9 mouse cellular contexts compared by ENCODE assay signal in genomic region chr5:92384855-92385254, GRCm38 (mm10). TPM values are rescaled to one million over a fixed set of nuclear protein-coding genes. Genes with fewer than 3 reads are reported as not detected.
DNase-seq lines count a peak whose midpoint lies in the region; ATAC-seq and TF ChIP-seq lines count a peak whose summit lies in the region.
"Had no signal": no experiment of that assay in that cellular context is flagged by ENCODE, and none has a peak within 500 bp of the region (broad histone marks: within the 10 kb centered on the region; RNA-seq: fewer than 3 reads in every experiment).

No protein-coding gene starts in this region.

- H3K4me3 ChIP-seq in forebrain, embryonic 11.5 days (ENCODE audit: low read depth, low read length), result no peak overlapping the region
- no peak overlapping the region for H3K4me3 ChIP-seq in forebrain, embryonic 12.5 days (replicated peaks)
- H3K4me3 ChIP-seq in stomach, postnatal 0 days (ENCODE audit: low read depth, low read length), result no peak overlapping the region
- H3K4me3 ChIP-seq: liver, embryonic 15.5 days had no signal

- TF ChIP-seq CTCF in stomach, postnatal 0 days (IDR thresholded peaks at IDR 0.05; ENCODE audit: low read depth), result peak; percentile 73

- no peak overlapping the region for H3K27ac ChIP-seq in forebrain, embryonic 11.5 days (ENCODE audit: low read depth, low read length)
- H3K27ac ChIP-seq in forebrain, embryonic 12.5 days, result no peak overlapping the region
- H3K27ac ChIP-seq in stomach, postnatal 0 days (replicated peaks), result no peak overlapping the region
- H3K27ac ChIP-seq: liver, embryonic 15.5 days had no signal

- no peak overlapping the region for H3K9ac ChIP-seq in forebrain, embryonic 11.5 days (ENCODE audit: low read length)
- no peak overlapping the region for H3K9ac ChIP-seq in forebrain, embryonic 12.5 days
- no peak overlapping the region for H3K9ac ChIP-seq in stomach, postnatal 0 days (ENCODE audit: low read length)
- H3K9ac ChIP-seq: liver, embryonic 15.5 days had no signal

- H3K36me3 ChIP-seq in forebrain, embryonic 11.5 days (ENCODE audit: control insufficient read depth, insufficient read depth, low read length), result no peaks in the 10 kb centered on the region
- no peaks in the 10 kb centered on the region for H3K36me3 ChIP-seq in forebrain, embryonic 12.5 days (replicated peaks)
- no peaks in the 10 kb centered on the region for H3K36me3 ChIP-seq in stomach, postnatal 0 days (ENCODE audit: control insufficient read depth, insufficient read depth, low read length)
- H3K36me3 ChIP-seq: liver, embryonic 15.5 days had no signal

- H3K4me1 ChIP-seq in forebrain, embryonic 11.5 days (replicated peaks; ENCODE audit: control insufficient read depth, insufficient read depth, low read length), result no peaks in the 10 kb centered on the region
- H3K4me1 ChIP-seq in forebrain, embryonic 12.5 days, result no peaks in the 10 kb centered on the region
- peaks cover 2% of the 10 kb centered on the region; the same call in 1 of the 2 replicates for H3K4me1 ChIP-seq in stomach, postnatal 0 days (replicated peaks; ENCODE audit: control insufficient read depth, insufficient read depth)

- DNase-seq in forebrain, embryonic 11.5 days (ENCODE audit: low spot score), result peak; percentile 68
- DNase-seq in retina, embryonic 14.5 days (ENCODE audit: low spot score), result peak; percentile 50
- no peak for DNase-seq in retina, postnatal 1 day
- peak; percentile 31 for DNase-seq in stomach, postnatal 0 days (ENCODE audit: low spot score)
- no peak for DNase-seq in MN1 (ENCODE audit: low spot score)
- no peak for DNase-seq in right cerebral cortex, postnatal 14 days

- no peak for ATAC-seq in forebrain, embryonic 11.5 days (replicated peaks; ENCODE audit: low FRiP score)
- no peak for ATAC-seq in forebrain, embryonic 12.5 days (ENCODE audit: low FRiP score)
- ATAC-seq in common myeloid progenitor, adult 5-6 weeks (replicated peaks; ENCODE audit: low read depth, poor library complexity, severe bottlenecking), result peak; percentile 69
- peak; percentile 43 for ATAC-seq in stomach, postnatal 0 days (ENCODE audit: low FRiP score, low TSS enrichment)

- H3K9me3 ChIP-seq in forebrain, embryonic 11.5 days (ENCODE audit: control insufficient read depth, low read length), result no peaks in the 10 kb centered on the region
- H3K9me3 ChIP-seq in forebrain, embryonic 12.5 days, result no peaks in the 10 kb centered on the region
- no peaks in the 10 kb centered on the region for H3K9me3 ChIP-seq in stomach, postnatal 0 days (ENCODE audit: control insufficient read depth, low read length)
- H3K9me3 ChIP-seq: liver, embryonic 15.5 days had no signal

- H3K27me3 ChIP-seq in forebrain, embryonic 11.5 days (ENCODE audit: control insufficient read depth, insufficient read depth, low read length), result no peaks in the 10 kb centered on the region
- peaks cover 5% of the 10 kb centered on the region for H3K27me3 ChIP-seq in forebrain, embryonic 12.5 days
- H3K27me3 ChIP-seq in stomach, postnatal 0 days (ENCODE audit: control insufficient read depth, insufficient read depth, low read length), result no peaks in the 10 kb centered on the region

- no peak overlapping the region for H3K4me2 ChIP-seq in forebrain, embryonic 11.5 days (ENCODE audit: low read depth, low read length, severe bottlenecking)
- no peak overlapping the region for H3K4me2 ChIP-seq in forebrain, embryonic 12.5 days
- no peak overlapping the region for H3K4me2 ChIP-seq in stomach, postnatal 0 days (replicated peaks; ENCODE audit: low read depth)
- H3K4me2 ChIP-seq: liver, embryonic 15.5 days had no signal

- 43% methylated on average over 7 of the region's 7 CpGs for WGBS in forebrain, embryonic 11.5 days
- 50% methylated on average over 7 of the region's 7 CpGs for WGBS in forebrain, embryonic 12.5 days
- WGBS in stomach, postnatal 0 days, result 56% methylated on average over 7 of the region's 7 CpGs

- TF ChIP-seq EP300 in stomach, postnatal 0 days (optimal IDR thresholded peaks at IDR 0.05), result no peak

RNA-seq across cellular contexts. Expression of gene Cxcl10, which starts 36.2 kb away (rescaled TPM):
- 0.23 TPM in 1 of 2 replicates, not detected in the other for polyA plus RNA-seq in forebrain, embryonic 11.5 days (2014; fragmentation: Nextera tagmentation; extraction: Ambion mirVana)
- 0.29 TPM in 1 of 2 replicates, not detected in the other for polyA plus RNA-seq in forebrain, embryonic 12.5 days (2016; fragmentation: Nextera tagmentation; extraction: Ambion mirVana)
- total RNA-seq in common myeloid progenitor, adult 5-6 weeks (2017), result 2.2 and 3.2 TPM in 2 replicates
- polyA plus RNA-seq in stomach, postnatal 0 days (2015; fragmentation: Nextera tagmentation; extraction: Ambion mirVana), result 0.65 and 0.74 TPM in 2 replicates

RNA-seq across cellular contexts. Expression of gene Nup54, which starts 50.2 kb away (rescaled TPM):
- 65.9 and 70.5 TPM in 2 replicates for polyA plus RNA-seq in forebrain, embryonic 11.5 days (2014; fragmentation: Nextera tagmentation; extraction: Ambion mirVana)
- polyA plus RNA-seq in forebrain, embryonic 12.5 days (2016; fragmentation: Nextera tagmentation; extraction: Ambion mirVana), result 57.3 and 58.4 TPM in 2 replicates
- total RNA-seq in common myeloid progenitor, adult 5-6 weeks (2017), result 71.8 and 82.3 TPM in 2 replicates
- 20.5 and 21.4 TPM in 2 replicates for polyA plus RNA-seq in stomach, postnatal 0 days (2015; fragmentation: Nextera tagmentation; extraction: Ambion mirVana)

RNA-seq across cellular contexts. Expression of gene Art3, which starts 53.2 kb away (rescaled TPM):
- polyA plus RNA-seq in forebrain, embryonic 11.5 days (2014; fragmentation: Nextera tagmentation; extraction: Ambion mirVana), result 0.75 and 1.0 TPM in 2 replicates
- 0.79 and 0.83 TPM in 2 replicates for polyA plus RNA-seq in forebrain, embryonic 12.5 days (2016; fragmentation: Nextera tagmentation; extraction: Ambion mirVana)
- not detected in 2 replicates for total RNA-seq in common myeloid progenitor, adult 5-6 weeks (2017)
- polyA plus RNA-seq in stomach, postnatal 0 days (2015; fragmentation: Nextera tagmentation; extraction: Ambion mirVana), result 11.9 and 13.5 TPM in 2 replicates

RNA-seq across cellular contexts. Expression of gene Cxcl9, which starts 57.0 kb away (rescaled TPM):
- not detected in 2 replicates for polyA plus RNA-seq in forebrain, embryonic 11.5 days (2014; fragmentation: Nextera tagmentation; extraction: Ambion mirVana)
- polyA plus RNA-seq in forebrain, embryonic 12.5 days (2016; fragmentation: Nextera tagmentation; extraction: Ambion mirVana), result not detected in 2 replicates
- total RNA-seq in common myeloid progenitor, adult 5-6 weeks (2017), result 0.09 TPM in 1 of 2 replicates, not detected in the other
- polyA plus RNA-seq in stomach, postnatal 0 days (2015; fragmentation: Nextera tagmentation; extraction: Ambion mirVana), result 0.11 TPM in 1 of 2 replicates, not detected in the other
- polyA plus RNA-seq: liver, embryonic 15.5 days had no signal

Comparison
In these comparisons a context has a peak if more than half of its experiments do, and no peak if none do; other contexts are left out.
1. DNase-seq: peak in forebrain, embryonic 11.5 days (single experiment), retina, embryonic 14.5 days (single experiment) and stomach, postnatal 0 days (single experiment); none in retina, postnatal 1 day (single experiment), MN1 (single experiment) and right cerebral cortex, postnatal 14 days (single experiment).
2. ATAC-seq: peak in common myeloid progenitor, adult 5-6 weeks (single experiment) and stomach, postnatal 0 days (single experiment); none in forebrain, embryonic 11.5 days (single experiment) and forebrain, embryonic 12.5 days (single experiment).